Mouse (Mus musculus) neutrophil, adult 83 days (primary cell): ENCODE results near the gene Hoxa6. TPM values are rescaled to one million over a fixed set of nuclear protein-coding genes. Genes with fewer than 3 reads are reported as not detected.

Source experiments
- total RNA-seq, 2 experiments: library from RNA; stranded (reverse); gene quantifications; one replicate each; pipeline ENCODE4 v1.2.4; 2023

The Hoxa6 gene
- total RNA-seq = not detected

GRCm38 (mm10) chr6:52208072-52208867, at the start of gene Hoxa6:
TSS of gene Hoxa6 (minus strand) at chr6:52208722.

GRCm38 (mm10) chr6:52245757-52246142, 37.2 kb upstream of the Hoxa6 start, which contains the start of gene Hoxa11:
TSS of gene Hoxa11 (minus strand) at chr6:52245810.

GRCm38 (mm10) chr6:52240389-52241000, 32.0 kb upstream of the Hoxa6 start, which contains the start of gene Hoxa10:
TSS of gene Hoxa10 (minus strand) at chr6:52240854.

GRCm38 (mm10) chr6:52230516-52231165, 22.1 kb upstream of the Hoxa6 start, which contains the start of gene Hoxa9:
TSS of gene Hoxa9 (minus strand) at chr6:52231089.

GRCm38 (mm10) chr6:52221337-52221992, 12.9 kb upstream of the Hoxa6 start, which contains the start of gene Hoxa7:
TSS of gene Hoxa7 (minus strand) at chr6:52221854.

GRCm38 (mm10) chr6:52213119-52213986, 4.8 kb upstream of the Hoxa6 start, which contains the start of the genes Hoxa3 and Gm28308:
TSS of gene Hoxa3 (minus strand) at chr6:52213336.
TSS of gene Gm28308 (minus strand) at chr6:52213339.

GRCm38 (mm10) chr6:52204050-52204752, 4.3 kb downstream of the Hoxa6 start, which contains the start of gene Hoxa5:
TSS of gene Hoxa5 (minus strand) at chr6:52204587.

GRCm38 (mm10) chr6:52190906-52191810, 17.4 kb downstream of the Hoxa6 start, which contains the start of gene Hoxa4:
TSS of gene Hoxa4 (minus strand) at chr6:52191753.

GRCm38 (mm10) chr6:52177061-52177735, 31.3 kb downstream of the Hoxa6 start, which contains the start of gene 5730596B20Rik:
TSS of gene 5730596B20Rik (plus strand) at chr6:52177498.

GRCm38 (mm10) chr6:52164626-52165440, 43.7 kb downstream of the Hoxa6 start, which contains the start of gene Hoxa2:
TSS of gene Hoxa2 (minus strand) at chr6:52164831.

GRCm38 (mm10) chr6:52158276-52159051, 50.1 kb downstream of the Hoxa6 start, which contains the start of gene Hoxa1:
TSS of gene Hoxa1 (minus strand) at chr6:52158317.

Other genes starting within 250 kb of the Hoxa6 start
- 100 to 1,000 TPM; 187 to 226 TPM for gene Skap2, start 196.2 kb downstream of the Hoxa6 start, total RNA-seq
- gene Hoxa1, start 50.4 kb downstream of the Hoxa6 start, total RNA-seq = not detected
- not detected for gene Hoxa2, start 43.9 kb downstream of the Hoxa6 start, total RNA-seq
- gene 5730596B20Rik, start 31.2 kb downstream of the Hoxa6 start, total RNA-seq = not detected
- under 1 TPM in 1 of 2 experiments, not detected in 1; 0.24 TPM for gene Hoxa4, start 17.0 kb downstream of the Hoxa6 start, total RNA-seq
- not detected for gene Hoxa5, start 4.1 kb downstream of the Hoxa6 start, total RNA-seq
- under 1 TPM in 1 of 2 experiments, not detected in 1; 0.46 TPM for gene Hoxa3, start 4.6 kb upstream of the Hoxa6 start, total RNA-seq
- gene Gm28308, start 4.6 kb upstream of the Hoxa6 start, total RNA-seq = not detected
- under 1 TPM in 1 of 2 experiments, not detected in 1; 0.90 TPM for gene Hoxa7, start 13.1 kb upstream of the Hoxa6 start, total RNA-seq
- gene Hoxa9, start 22.4 kb upstream of the Hoxa6 start, total RNA-seq = 1 to 10 TPM in 1 of 2 experiments, under 1 TPM in 1; 0.31 to 1.1 TPM
- under 1 TPM in 1 of 2 experiments, not detected in 1; 0.15 TPM for gene Hoxa10, start 32.1 kb upstream of the Hoxa6 start, total RNA-seq
- not detected for gene Hoxa11, start 37.1 kb upstream of the Hoxa6 start, total RNA-seq
- gene Hoxa13, start 52.2 kb upstream of the Hoxa6 start, total RNA-seq = not detected
- gene Evx1, start 104.8 kb upstream of the Hoxa6 start, total RNA-seq = not detected